Mouse (Mus musculus) hematopoietic multipotent progenitor cell, adult 10-12 weeks (in vitro differentiated cells): ENCODE results near the gene Ttc4. TPM values are rescaled to one million over a fixed set of nuclear protein-coding genes. Genes with fewer than 3 reads are reported as not detected.

Experiments
- polyA plus RNA-seq: library from polyadenylated mRNA; stranded (reverse); fragments of >175 nt; gene quantifications from 2 replicates; pipeline ENCODE4 v1.2.3, GENCODE M21; 2012; ENCODE audit warnings: low replicate concordance

Gene Ttc4
- 2.8 and 19.9 TPM in 2 replicates for polyA plus RNA-seq

GRCm38 (mm10) chr4:106678442-106679118 is at the start of gene Ttc4:
TSS of gene Ttc4 (minus strand) at chr4:106678944.

GRCm38 (mm10) chr4:106650833-106651527 is 27.8 kb downstream of the Ttc4 start, which contains the start of gene Pars2:
TSS of gene Pars2 (plus strand) at chr4:106651069.

GRCm38 (mm10) chr4:106622030-106622493 is 56.7 kb downstream of the Ttc4 start, which contains the start of gene Ttc22:
TSS of gene Ttc22 (plus strand) at chr4:106622432.

GRCm38 (mm10) chr4:106617056-106617455 is 61.7 kb downstream of the Ttc4 start, which contains the start of gene Lexm:
TSS of gene Lexm (minus strand) at chr4:106617241.

Other genes starting within 250 kb of the Ttc4 start
- 0.06 TPM in 1 of 2 replicates, not detected in the other for gene Pcsk9, start 214.6 kb downstream of the Ttc4 start, polyA plus RNA-seq
- not detected in 2 replicates for gene Bsnd, start 186.7 kb downstream of the Ttc4 start, polyA plus RNA-seq
- gene Dhcr24, start 117.9 kb downstream of the Ttc4 start, polyA plus RNA-seq: 13.8 and 14.6 TPM in 2 replicates
- not detected in 2 replicates for gene Lexm, start 61.7 kb downstream of the Ttc4 start, polyA plus RNA-seq
- gene Ttc22, start 56.5 kb downstream of the Ttc4 start, polyA plus RNA-seq: not detected in 2 replicates
- gene Pars2, start 27.9 kb downstream of the Ttc4 start, polyA plus RNA-seq: 2.2 and 4.6 TPM in 2 replicates
- 0.23 and 0.28 TPM in 2 replicates for gene Mroh7, start 52.0 kb upstream of the Ttc4 start, polyA plus RNA-seq
- gene Fam151a, start 54.9 kb upstream of the Ttc4 start, polyA plus RNA-seq: not detected in 2 replicates
- 2.4 and 5.9 TPM in 2 replicates for gene Acot11, start 126.1 kb upstream of the Ttc4 start, polyA plus RNA-seq
- gene Ssbp3, start 231.8 kb upstream of the Ttc4 start, polyA plus RNA-seq: 138 and 160 TPM in 2 replicates